Mouse (Mus musculus): Measurements from ENCODE around the gene Nfx1. TPM values are rescaled to one million over a fixed set of nuclear protein-coding genes. Genes with fewer than 3 reads are reported as not detected.

Nfx1 gene
- polyA plus RNA-seq, 1 experiment = 27.5 TPM

DNA sequence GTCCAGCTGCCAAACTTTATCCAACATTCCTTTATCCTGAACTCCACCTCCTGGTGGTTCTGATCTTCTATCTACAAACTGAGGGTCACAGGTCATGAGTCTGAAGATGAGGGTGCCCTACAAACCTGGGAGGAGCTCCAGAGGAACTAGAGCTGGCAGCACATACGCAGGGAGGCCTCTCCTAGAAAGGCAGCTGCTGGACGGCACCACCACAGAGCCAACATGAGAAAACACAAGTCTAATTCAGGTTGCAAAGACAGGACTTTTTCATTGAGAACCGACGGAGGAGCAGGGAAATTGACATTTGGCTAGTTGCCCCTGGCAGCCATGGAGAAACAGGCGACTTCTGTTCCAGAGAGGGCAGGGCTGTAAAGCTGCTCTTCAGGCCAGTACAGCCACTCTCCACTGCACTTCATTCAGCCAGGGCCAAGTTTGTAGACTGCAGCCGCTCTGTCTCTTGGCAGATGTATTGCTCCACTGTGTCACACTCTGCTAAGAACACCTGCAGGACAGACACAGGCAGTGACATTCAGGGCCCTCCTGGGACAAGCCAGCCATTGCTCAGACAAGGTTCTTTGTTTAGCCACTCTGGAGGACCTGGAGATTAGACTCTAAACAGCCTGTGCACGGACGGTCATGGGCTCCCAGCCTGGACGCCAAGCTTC is 34.4 kb upstream of the Nfx1 start:
- TF ChIP-seq POLR2A (IDR thresholded peaks at IDR 0.05; ENCODE audit: low read depth, low read length) (no peak), CTCF (IDR thresholded peaks at IDR 0.05; ENCODE audit: extremely low read depth, insufficient read depth, insufficient read length, insufficient replicate concordance) (no peak)
- WGBS = 80% methylated on average over 9 of the region's 9 CpGs
- no peak overlapping the region for H3K4me3 ChIP-seq (ENCODE audit: extremely low read depth, insufficient read depth, insufficient read length)
- no peaks in the 10 kb centered on the region for H3K4me1 ChIP-seq (ENCODE audit: control insufficient read depth, insufficient read depth, insufficient read length)
- H3K36me3 ChIP-seq (ENCODE audit: control insufficient read depth, insufficient read depth, low read length) = peaks cover 29% of the 10 kb centered on the region
- no peaks in the 10 kb centered on the region for H3K27me3 ChIP-seq (ENCODE audit: control insufficient read depth, insufficient read depth, low read length)
- no peak overlapping the region for H3K27ac ChIP-seq (ENCODE audit: insufficient read depth, low read length)
- no peak for DNase-seq (ENCODE audit: low read depth in 1 of 2, low spot score in 2 of 2)

DNA sequence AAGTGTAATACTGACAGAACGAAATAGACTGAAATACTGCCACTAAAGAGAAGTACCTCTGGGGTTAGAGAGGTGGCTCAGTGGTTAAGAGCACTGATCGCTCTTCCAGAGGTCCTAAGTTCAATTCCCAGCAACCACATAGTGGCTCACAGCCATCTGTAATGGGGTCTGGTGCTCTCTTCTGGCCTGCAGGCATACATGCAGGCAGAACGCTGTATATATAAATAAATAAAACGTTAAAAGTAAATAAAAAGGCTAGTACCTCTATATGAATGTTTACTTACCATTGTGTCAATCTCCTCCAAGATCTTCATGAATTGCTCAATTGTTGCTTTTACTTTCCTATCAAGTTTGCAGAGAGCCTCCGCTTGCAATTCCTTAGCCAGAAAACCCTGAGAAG is 31.9 kb upstream of the Nfx1 start:
- no peak for TF ChIP-seq POLR2A (IDR thresholded peaks at IDR 0.05; ENCODE audit: low read depth, low read length)
- TF ChIP-seq CTCF (IDR thresholded peaks at IDR 0.05; ENCODE audit: extremely low read depth, insufficient read depth, insufficient read length, insufficient replicate concordance) = no peak
- no peak overlapping the region for H3K4me3 ChIP-seq (ENCODE audit: extremely low read depth, insufficient read depth, insufficient read length)
- H3K27ac ChIP-seq (ENCODE audit: insufficient read depth, low read length) = no peak overlapping the region
- H3K4me1 ChIP-seq (ENCODE audit: control insufficient read depth, insufficient read depth, insufficient read length) = no peaks in the 10 kb centered on the region
- H3K36me3 ChIP-seq (ENCODE audit: control insufficient read depth, insufficient read depth, low read length) = peaks cover 43% of the 10 kb centered on the region
- 97% methylated on average over 5 of the region's 5 CpGs for WGBS
- no peaks in the 10 kb centered on the region for H3K27me3 ChIP-seq (ENCODE audit: control insufficient read depth, insufficient read depth, low read length)
- no peak for DNase-seq (ENCODE audit: low read depth in 1 of 2, low spot score in 2 of 2)

DNA sequence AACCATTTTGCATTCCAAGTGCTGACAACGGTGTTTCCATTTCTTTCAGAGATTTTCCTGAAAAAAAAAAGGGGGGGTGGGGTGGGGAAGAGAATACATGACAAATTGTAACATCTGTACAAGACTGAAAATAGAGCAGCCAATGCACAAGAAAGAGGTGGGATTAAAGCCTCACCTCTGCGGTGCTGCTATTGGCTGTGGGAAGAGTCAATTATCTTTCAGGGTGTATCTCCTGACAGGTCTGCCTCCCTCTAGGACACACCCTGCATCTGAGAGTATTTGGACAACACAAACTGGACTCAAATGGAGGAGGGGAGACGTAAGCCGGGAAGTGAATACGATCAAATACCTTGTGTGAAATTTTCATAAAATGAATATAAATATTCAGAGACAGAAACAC is 27.1 kb upstream of the Nfx1 start:
- peaks cover 36% of the 10 kb centered on the region for H3K36me3 ChIP-seq (ENCODE audit: control insufficient read depth, insufficient read depth, low read length)
- no peak for TF ChIP-seq CTCF (IDR thresholded peaks at IDR 0.05; ENCODE audit: extremely low read depth, insufficient read depth, insufficient read length, insufficient replicate concordance)
- no peak for TF ChIP-seq POLR2A (IDR thresholded peaks at IDR 0.05; ENCODE audit: low read depth, low read length)
- H3K4me3 ChIP-seq (ENCODE audit: extremely low read depth, insufficient read depth, insufficient read length) = no peak overlapping the region
- peaks cover 2% of the 10 kb centered on the region; the same call in 1 of the 2 replicates for H3K4me1 ChIP-seq (ENCODE audit: control insufficient read depth, insufficient read depth, insufficient read length)
- no peak overlapping the region for H3K27ac ChIP-seq (ENCODE audit: insufficient read depth, low read length)
- WGBS = 95% methylated on average over 5 of the region's 5 CpGs
- no peaks in the 10 kb centered on the region for H3K27me3 ChIP-seq (ENCODE audit: control insufficient read depth, insufficient read depth, low read length)
- DNase-seq (ENCODE audit: low read depth in 1 of 2, low spot score in 2 of 2) = no peak

DNA sequence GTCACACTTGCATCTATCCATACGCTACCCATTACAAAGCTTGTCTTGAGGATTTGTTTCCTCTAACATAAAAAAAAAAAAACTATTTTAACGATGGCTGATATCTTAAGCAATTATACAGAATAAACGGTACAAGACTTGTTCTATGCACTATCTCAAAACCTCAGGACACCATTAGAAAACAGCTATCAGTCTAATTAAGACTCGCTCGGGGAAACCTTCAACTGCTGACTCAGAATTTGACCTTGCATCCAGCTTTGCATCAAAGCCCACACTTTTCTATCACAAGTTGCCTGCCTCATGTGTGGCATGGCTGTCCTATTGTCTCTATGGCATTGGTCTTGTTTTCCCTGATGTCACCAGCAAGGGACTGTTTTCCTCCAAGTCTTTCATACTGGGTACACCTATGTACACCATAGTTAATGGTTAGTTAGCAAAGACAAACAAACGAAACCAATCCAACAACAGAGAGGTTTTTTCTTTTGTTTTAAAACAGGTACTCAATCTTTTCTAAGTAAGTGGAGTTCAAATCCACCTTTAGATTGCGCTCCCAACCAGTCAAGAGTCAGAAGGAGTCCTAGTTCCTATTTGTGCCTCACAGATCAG is 24.1 kb upstream of the Nfx1 start:
- WGBS = 80% methylated on average over 7 of the region's 7 CpGs
- Histone ChIP-seq H3K27ac (ENCODE audit: insufficient read depth, low read length) (no peak overlapping the region), H3K36me3 (ENCODE audit: control insufficient read depth, insufficient read depth, low read length) (peaks cover 21% of the 10 kb centered on the region), H3K27me3 (ENCODE audit: control insufficient read depth, insufficient read depth, low read length) (no peaks in the 10 kb centered on the region), H3K4me3 (ENCODE audit: extremely low read depth, insufficient read depth, insufficient read length) (no peak overlapping the region), H3K4me1 (ENCODE audit: control insufficient read depth, insufficient read depth, insufficient read length) (peaks cover 2% of the 10 kb centered on the region; the same call in 1 of the 2 replicates)
- no peak for DNase-seq (ENCODE audit: low read depth in 1 of 2, low spot score in 2 of 2)
- TF ChIP-seq POLR2A (IDR thresholded peaks at IDR 0.05; ENCODE audit: low read depth, low read length) = no peak
- no peak for TF ChIP-seq CTCF (IDR thresholded peaks at IDR 0.05; ENCODE audit: extremely low read depth, insufficient read depth, insufficient read length, insufficient replicate concordance)

DNA sequence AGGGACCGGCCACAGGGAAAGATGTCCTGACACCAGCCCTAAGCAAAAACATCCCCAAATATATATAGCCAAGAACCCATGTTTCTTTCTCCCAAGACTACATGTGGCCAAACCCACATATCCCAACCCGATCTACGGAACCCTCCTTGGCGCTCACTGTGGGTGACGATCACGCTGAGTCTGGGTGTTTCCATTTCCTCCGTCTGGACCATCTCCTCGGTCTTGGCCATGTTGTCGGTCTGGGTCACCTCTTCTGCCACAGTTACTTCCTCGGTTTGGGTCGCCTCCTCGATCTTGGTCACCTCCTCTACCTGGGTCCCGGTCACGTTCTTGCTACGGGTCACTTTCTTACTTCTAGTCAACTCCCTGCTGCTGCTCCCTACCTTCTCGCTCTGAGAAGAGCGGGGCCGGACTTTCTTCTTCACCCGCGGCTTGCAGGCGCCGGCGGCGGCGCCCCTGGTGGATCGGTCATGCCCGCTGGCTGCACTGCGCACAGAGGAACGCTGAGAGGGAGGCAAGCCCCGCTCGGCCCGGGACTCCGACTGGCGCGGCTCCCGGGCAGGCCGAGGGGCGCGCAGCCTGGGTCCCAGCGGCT is 23.0 kb upstream of the Nfx1 start:
- peak in 1 of 2 experiments; percentile 3 for DNase-seq (ENCODE audit: low read depth in 1 of 2, low spot score in 2 of 2)
- peaks cover 13% of the 10 kb centered on the region for H3K36me3 ChIP-seq (ENCODE audit: control insufficient read depth, insufficient read depth, low read length)

DNA sequence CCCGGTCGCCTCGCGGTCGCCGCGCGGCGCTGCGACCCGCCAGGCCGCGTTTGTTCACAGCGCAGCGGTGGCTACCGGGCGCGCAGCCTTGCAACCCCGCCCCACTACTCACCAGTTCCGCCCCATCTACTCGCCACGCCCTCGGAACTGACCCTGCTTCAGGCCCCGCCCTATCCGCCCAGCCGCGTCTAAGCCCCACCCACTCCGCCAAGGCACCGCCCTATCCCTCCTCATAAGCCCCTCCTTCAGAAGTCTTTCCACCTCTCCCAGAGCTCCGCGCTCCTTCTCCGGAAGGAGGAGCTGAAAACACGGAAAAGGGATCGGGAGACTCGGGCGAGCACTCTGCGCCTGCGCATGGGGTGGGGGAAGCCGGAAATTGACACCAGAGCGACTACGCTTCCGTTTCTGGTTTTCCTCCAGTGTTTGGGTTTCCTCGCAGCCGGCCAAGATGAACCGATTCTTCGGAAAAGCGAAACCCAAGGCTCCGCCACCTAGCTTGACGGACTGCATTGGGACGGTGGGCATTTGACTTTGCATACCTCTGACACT is 22.5 kb upstream of the Nfx1 start, which contains the start of the genes Bag1 and Chmp5:
TSS of gene Bag1 (minus strand) at position 135 of the 549 bp plus-strand sequence.
TSS of gene Chmp5 (plus strand) at position 248 of the 549 bp plus-strand sequence.
- Histone ChIP-seq H3K4me1 (ENCODE audit: control insufficient read depth, insufficient read depth, insufficient read length) (peaks cover 2% of the 10 kb centered on the region; the same call in 1 of the 2 replicates), H3K27ac (ENCODE audit: insufficient read depth, low read length) (peak within 1 kb of the TSS; percentile 77), H3K36me3 (ENCODE audit: control insufficient read depth, insufficient read depth, low read length) (peaks cover 11% of the 10 kb centered on the region), H3K27me3 (ENCODE audit: control insufficient read depth, insufficient read depth, low read length) (no peaks in the 10 kb centered on the region), H3K4me3 (ENCODE audit: extremely low read depth, insufficient read depth, insufficient read length) (peak within 1 kb of the TSS; percentile 77)
- DNase-seq (ENCODE audit: low read depth in 1 of 2, low spot score in 2 of 2) = peak; percentile 88 to 97
- under 1% methylated on average over 49 of the region's 50 CpGs for WGBS
- TF ChIP-seq POLR2A (IDR thresholded peaks at IDR 0.05; ENCODE audit: low read depth, low read length) = peak; percentile 85
- TF ChIP-seq CTCF (IDR thresholded peaks at IDR 0.05; ENCODE audit: extremely low read depth, insufficient read depth, insufficient read length, insufficient replicate concordance) = no peak

More for the DNA sequence above, 23.0 kb upstream of the Nfx1 start:
- no peaks in the 10 kb centered on the region for H3K27me3 ChIP-seq (ENCODE audit: control insufficient read depth, insufficient read depth, low read length)
- TF ChIP-seq POLR2A (IDR thresholded peaks at IDR 0.05; ENCODE audit: low read depth, low read length) (no peak), CTCF (IDR thresholded peaks at IDR 0.05; ENCODE audit: extremely low read depth, insufficient read depth, insufficient read length, insufficient replicate concordance) (no peak)
- H3K4me1 ChIP-seq (ENCODE audit: control insufficient read depth, insufficient read depth, insufficient read length) = peaks cover 2% of the 10 kb centered on the region; the same call in 1 of the 2 replicates
- H3K27ac ChIP-seq (ENCODE audit: insufficient read depth, low read length) = peak overlapping the region; percentile 77
- WGBS = 1% methylated on average over 39 of the region's 40 CpGs
- peak overlapping the region; percentile 77 for H3K4me3 ChIP-seq (ENCODE audit: extremely low read depth, insufficient read depth, insufficient read length)

Measured in spleen, adult 2 months (tissue).